Mouse (Mus musculus) hindbrain, embryonic 16.5 days (tissue): ENCODE data around the gene Gm21409. TPM values are rescaled to one million over a fixed set of nuclear protein-coding genes. Genes with fewer than 3 reads are reported as not detected.
"Not testable (repeated sequence)": the region's sequence is repeated elsewhere in the genome, so short reads cannot be mapped to it uniquely, and the experiment has no call there.

Experiments
- ATAC-seq: fragments of 200-750 bp; cut with Nextera tagmentation; 2 replicates; pipeline ENCODE4 v1.8.0; 2017; ENCODE audit warnings: moderate TSS enrichment, moderate library complexity
- H3K27ac ChIP-seq: fragments of 300-500 bp; sonication (generic); 2 replicates; pipeline ENCODE4 v1.5.1; 2014; ENCODE audit warnings: low read depth, mild to moderate bottlenecking, control low read depth, low read length, moderate library complexity
- H3K27me3 ChIP-seq: fragments of 300-500 bp; sonication (generic); replicated peaks from 2 replicates; pipeline ENCODE4 v1.6.1; 2014; ENCODE audit warnings: low read length; ENCODE audit not compliant: control insufficient read depth, insufficient read depth
- H3K36me3 ChIP-seq: fragments of 300-500 bp; sonication (generic); 2 replicates; pipeline ENCODE4 v1.6.1; 2014; ENCODE audit warnings: mild to moderate bottlenecking, low read length, moderate library complexity, mixed read lengths; ENCODE audit not compliant: control insufficient read depth, insufficient read depth
- H3K4me1 ChIP-seq: fragments of 300-500 bp; sonication (generic); 2 replicates; pipeline ENCODE4 v1.6.1; 2014; ENCODE audit warnings: low read depth, low read length; ENCODE audit not compliant: control insufficient read depth, insufficient read depth
- H3K4me2 ChIP-seq: fragments of 300-500 bp; sonication (generic); 2 replicates; pipeline ENCODE4 v1.6.1; 2014; ENCODE audit warnings: mild to moderate bottlenecking, low read length, control low read depth, moderate library complexity
- H3K4me3 ChIP-seq: fragments of 300-500 bp; sonication (generic); 2 replicates; pipeline ENCODE4 v1.5.1; 2014; ENCODE audit warnings: mild to moderate bottlenecking, low read length, control low read depth, moderate library complexity
- H3K9ac ChIP-seq: fragments of 300-500 bp; sonication (generic); 2 replicates; pipeline ENCODE4 v1.6.1; 2014; ENCODE audit warnings: low read depth, mild to moderate bottlenecking, control low read depth, low read length, moderate library complexity
- H3K9me3 ChIP-seq: fragments of 300-500 bp; sonication (generic); 2 replicates; pipeline ENCODE4 v1.6.1; 2014; ENCODE audit warnings: mild to moderate bottlenecking, low read length, moderate library complexity; ENCODE audit not compliant: control insufficient read depth
- WGBS: fragments of 180-500 bp; shearing (Covaris S2); extraction: QIAGEN DNeasy Blood & Tissue Kit; methylation state at CpG from one replicate; pipeline ENCODE4 v1.1.7; 2014; 5-methylcytosine and 5-hydroxymethylcytosine counted together
- polyA plus RNA-seq: library from polyadenylated mRNA; unstranded; fragments of >200 nt; fragmentation: Nextera tagmentation; extraction: Ambion mirVana; gene quantifications from 2 replicates; pipeline ENCODE4 v1.2.1, GENCODE M21; 2015

Gm21409 gene
- polyA plus RNA-seq: not detected in 2 replicates

GRCm38 (mm10) chrY:84746385-84746784, at the start of gene Gm21409:
Gene Gm21409 (plus strand): TSS chrY:84746685.
- H3K4me1 ChIP-seq, H3K4me2 ChIP-seq, ATAC-seq, H3K36me3 ChIP-seq, H3K4me3 ChIP-seq, H3K9me3 ChIP-seq, H3K9ac ChIP-seq, H3K27me3 ChIP-seq, H3K27ac ChIP-seq: not testable (repeated sequence)
- no CpG with 5 or more reads among the region's 6 CpGs for WGBS

Other genes with a start within 250 kb of the Gm21409 start
- not detected in 2 replicates for gene Gm21394, start 181.8 kb upstream of the Gm21409 start, polyA plus RNA-seq